Mouse (Mus musculus) myocyte (in vitro differentiated cells): ENCODE results near the gene Bmp2k. TPM values are rescaled to one million over a fixed set of nuclear protein-coding genes. Genes with fewer than 3 reads are reported as not detected.

ENCODE experiments used
- H3K27me3 ChIP-seq: one replicate; pipeline ENCODE4 v1.6.1; 2011; ENCODE audit not compliant: control insufficient read depth, insufficient read depth, insufficient read length
- H3K36me3 ChIP-seq: one replicate; pipeline ENCODE4 v1.6.1; 2011; ENCODE audit not compliant: control insufficient read depth, insufficient read depth
- H3K4me2 ChIP-seq: one replicate; pipeline ENCODE4 v1.6.1; 2011; ENCODE audit warnings: low read depth, control low read depth
- H3K4me3 ChIP-seq: one replicate; pipeline ENCODE4 v1.5.1; 2011; ENCODE audit warnings: mild to moderate bottlenecking, control low read depth, moderate library complexity
- H3K79me2 ChIP-seq: one replicate; pipeline ENCODE4 v1.6.1; 2011; ENCODE audit not compliant: control insufficient read depth, insufficient read depth
- H3ac ChIP-seq: one replicate; pipeline ENCODE4 v1.6.1; 2011; ENCODE audit not compliant: control insufficient read depth, insufficient read length
- CEBPB ChIP-seq: IDR thresholded peaks from 2 replicates; pipeline ENCODE4 v1.6.1; 2011; ENCODE audit warnings: mild to moderate bottlenecking, moderate library complexity; ENCODE audit not compliant: poor library complexity, insufficient read depth, severe bottlenecking
- E2F4 ChIP-seq: IDR thresholded peaks from one replicate; pipeline ENCODE4 v1.6.1; 2011; ENCODE audit warnings: mild to moderate bottlenecking, control low read depth, moderate library complexity; ENCODE audit not compliant: insufficient read depth
- MAX ChIP-seq: IDR thresholded peaks from one replicate; pipeline ENCODE4 v1.6.1; 2011; ENCODE audit warnings: low read depth, mild to moderate bottlenecking, control low read depth
- MYOD1 ChIP-seq, 3 experiments: IDR thresholded peaks; one replicate each; pipeline ENCODE4 v1.6.1; 2011; ENCODE audit warnings: control low read depth in 2 of 3, low read depth in 2 of 3, mild to moderate bottlenecking in 2 of 3, moderate library complexity in 1 of 3; ENCODE audit not compliant: insufficient read length in 2 of 3, control insufficient read depth in 1 of 3
- MYOG ChIP-seq, 3 experiments: IDR thresholded peaks; one replicate each; pipeline ENCODE4 v1.6.1; 2011; ENCODE audit warnings: control low read depth in 2 of 3, low read depth in 2 of 3, mild to moderate bottlenecking in 2 of 3; ENCODE audit not compliant: insufficient read length in 2 of 3, control insufficient read depth in 1 of 3, insufficient read depth in 1 of 3
- POLR2A ChIP-seq: IDR thresholded peaks from one replicate; pipeline ENCODE4 v1.6.1; 2011; ENCODE audit warnings: low read depth, mild to moderate bottlenecking, control low read depth, moderate library complexity; ENCODE audit not compliant: insufficient read length
- POLR2AphosphoS2 ChIP-seq: IDR thresholded peaks from one replicate; pipeline ENCODE4 v1.6.1; 2011; ENCODE audit warnings: low read depth, control low read depth; ENCODE audit not compliant: insufficient read length
- REST ChIP-seq: IDR thresholded peaks from one replicate; pipeline ENCODE4 v1.6.1; 2011; ENCODE audit warnings: mild to moderate bottlenecking, control low read depth, moderate library complexity; ENCODE audit not compliant: insufficient read depth, insufficient read length
- SRF ChIP-seq: IDR thresholded peaks from one replicate; pipeline ENCODE4 v1.6.1; 2011; ENCODE audit warnings: low read depth; ENCODE audit not compliant: control insufficient read depth, insufficient read length
- TCF12 ChIP-seq: IDR thresholded peaks from one replicate; pipeline ENCODE4 v1.6.1; 2011; ENCODE audit warnings: mild to moderate bottlenecking, control low read depth; ENCODE audit not compliant: poor library complexity, insufficient read depth, severe bottlenecking
- TCF3 ChIP-seq: IDR thresholded peaks from one replicate; pipeline ENCODE4 v1.6.1; 2011; ENCODE audit warnings: low read depth, control low read depth; ENCODE audit not compliant: insufficient read length
- USF1 ChIP-seq: IDR thresholded peaks from one replicate; pipeline ENCODE4 v1.6.1; 2011; ENCODE audit warnings: low read depth, mild to moderate bottlenecking, control low read depth, moderate library complexity
- polyA plus RNA-seq: library from polyadenylated mRNA; unstranded; fragments of >200 nt; fragmentation: generic; extraction: Trizol; gene quantifications from one replicate; pipeline ENCODE4 v1.2.1, GENCODE M21; 2012; ENCODE audit warnings: missing spikeins

Gene Bmp2k
- polyA plus RNA-seq, 1 experiment, result 5.2 TPM

DNA sequence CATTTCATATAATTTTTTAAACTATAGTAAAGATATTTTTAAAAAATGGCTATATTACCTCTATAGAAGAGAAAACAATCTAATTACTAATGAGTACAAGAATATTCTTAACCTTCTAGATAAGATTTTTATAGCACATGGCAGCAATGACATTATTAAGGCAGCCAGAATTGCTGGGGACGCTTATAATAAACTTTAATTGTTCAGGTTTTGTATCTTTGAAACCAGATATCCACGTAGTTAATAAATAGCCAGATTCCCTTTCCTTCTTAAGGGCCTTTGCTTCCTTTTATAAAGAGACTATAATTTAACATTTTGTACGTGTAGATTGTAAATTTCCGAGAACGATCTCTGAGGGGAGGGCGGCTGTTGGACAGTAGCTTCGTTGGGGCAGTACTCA lies 47.8 kb downstream of the Bmp2k start:
- Histone ChIP-seq H3K4me2 (no peak overlapping the region), H3K4me3 (no peak overlapping the region), H3K36me3 (peaks cover 3% of the 10 kb centered on the region), H3K27me3 (no peaks in the 10 kb centered on the region), H3K79me2 (no peaks in the 10 kb centered on the region), H3ac (no peak overlapping the region)
- TF ChIP-seq SRF, result no peak
- no peak for TF ChIP-seq MYOG (IDR thresholded peaks at IDR 0.05; ENCODE audit: control insufficient read depth in 1 of 3, insufficient read depth in 1 of 3, insufficient read length in 2 of 3, low read depth in 2 of 3)
- no peak for TF ChIP-seq TCF12
- TF ChIP-seq MAX, result no peak
- no peak for TF ChIP-seq POLR2AphosphoS2
- no peak for TF ChIP-seq MYOD1 (IDR thresholded peaks at IDR 0.05; ENCODE audit: control insufficient read depth in 1 of 3, insufficient read length in 2 of 3, low read depth in 2 of 3)
- no peak for TF ChIP-seq CEBPB
- TF ChIP-seq E2F4, result no peak
- TF ChIP-seq USF1, result no peak

DNA sequence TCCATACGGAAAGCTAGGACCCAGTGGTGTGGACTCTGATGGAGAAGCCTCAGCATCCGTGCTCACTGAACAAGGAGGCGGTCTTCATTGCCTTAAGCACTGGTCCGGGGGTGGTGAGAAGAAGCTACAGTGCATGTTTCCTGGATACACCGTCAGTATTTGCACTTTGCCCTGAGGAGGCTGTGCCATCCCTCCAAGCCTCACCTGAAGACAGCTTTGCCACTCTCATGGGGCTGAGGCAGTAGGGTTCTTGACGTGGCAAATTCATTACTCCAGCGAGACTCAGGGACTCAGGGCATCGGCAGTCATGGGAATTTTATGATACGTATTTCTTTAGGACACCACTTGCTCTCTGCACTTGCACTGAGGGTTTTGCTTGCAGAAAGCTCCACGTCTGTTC lies 49.2 kb downstream of the Bmp2k start:
- no peak for TF ChIP-seq POLR2A
- no peak for TF ChIP-seq REST
- TF ChIP-seq E2F4, result no peak
- no peak for TF ChIP-seq MAX
- TF ChIP-seq TCF3, result no peak
- no peak for TF ChIP-seq CEBPB
- TF ChIP-seq USF1, result no peak
- no peak for TF ChIP-seq SRF
- no peak for TF ChIP-seq TCF12
- no peak for TF ChIP-seq POLR2AphosphoS2
- no peak for TF ChIP-seq MYOD1 (IDR thresholded peaks at IDR 0.05; ENCODE audit: control insufficient read depth in 1 of 3, insufficient read length in 2 of 3, low read depth in 2 of 3)
- no peak for TF ChIP-seq MYOG (IDR thresholded peaks at IDR 0.05; ENCODE audit: control insufficient read depth in 1 of 3, insufficient read depth in 1 of 3, insufficient read length in 2 of 3, low read depth in 2 of 3)
- no peak overlapping the region for H3K4me3 ChIP-seq
- H3ac ChIP-seq, result no peak overlapping the region
- H3K4me2 ChIP-seq, result no peak overlapping the region
- no peaks in the 10 kb centered on the region for H3K79me2 ChIP-seq
- peaks cover 3% of the 10 kb centered on the region for H3K36me3 ChIP-seq
- no peaks in the 10 kb centered on the region for H3K27me3 ChIP-seq

DNA sequence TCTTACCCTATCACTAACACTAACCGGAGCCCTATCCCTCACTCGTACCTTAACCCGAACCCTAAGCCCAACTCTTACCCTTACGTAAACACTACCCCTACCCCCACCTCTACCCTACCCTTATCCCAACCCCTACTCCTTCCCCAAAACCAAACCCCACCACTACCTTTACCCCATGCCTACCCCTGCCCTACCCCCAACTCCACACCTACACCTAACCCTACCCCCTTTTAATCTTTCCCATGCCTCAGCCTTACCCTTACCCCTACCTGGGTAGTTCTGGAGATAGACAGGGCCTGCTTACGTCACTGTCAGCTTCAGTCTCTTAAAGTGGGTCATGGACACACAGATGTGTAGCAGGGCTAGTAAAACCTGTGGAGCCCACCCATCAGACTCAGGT lies 51.4 kb downstream of the Bmp2k start:
- no peaks in the 10 kb centered on the region for H3K27me3 ChIP-seq
- no peaks in the 10 kb centered on the region for H3K79me2 ChIP-seq
- H3K36me3 ChIP-seq, result no peaks in the 10 kb centered on the region
- no peak overlapping the region for H3K4me3 ChIP-seq
- H3K4me2 ChIP-seq, result no peak overlapping the region
- TF ChIP-seq CEBPB (no peak), TCF3 (no peak), POLR2AphosphoS2 (no peak), SRF (no peak), E2F4 (no peak), TCF12 (no peak), REST (no peak), MAX (no peak), POLR2A (no peak), MYOD1 (IDR thresholded peaks at IDR 0.05; ENCODE audit: control insufficient read depth in 1 of 3, insufficient read length in 2 of 3, low read depth in 2 of 3) (no peak), MYOG (IDR thresholded peaks at IDR 0.05; ENCODE audit: control insufficient read depth in 1 of 3, insufficient read depth in 1 of 3, insufficient read length in 2 of 3, low read depth in 2 of 3) (no peak), USF1 (no peak)
- H3ac ChIP-seq, result no peak overlapping the region

DNA sequence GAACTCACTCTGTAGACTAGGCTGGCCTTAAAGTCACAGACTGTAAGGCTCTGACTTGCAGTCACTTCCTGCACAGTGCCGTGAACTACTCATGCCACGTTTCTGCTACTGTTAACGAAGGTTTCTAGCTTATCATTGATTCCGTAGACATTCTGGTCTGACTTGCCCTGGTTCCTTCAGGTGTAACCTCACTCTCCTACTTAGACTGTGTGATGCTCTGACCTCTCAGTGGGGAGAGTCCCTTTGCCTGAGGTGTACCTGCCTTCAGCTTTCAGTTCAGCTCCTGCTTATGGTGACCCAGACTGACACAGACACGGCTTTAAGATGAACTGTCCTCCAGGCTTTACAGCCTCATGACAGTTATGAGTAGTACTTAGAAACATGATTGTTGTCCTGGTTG lies 56.7 kb downstream of the Bmp2k start:
- Histone ChIP-seq H3ac (no peak overlapping the region), H3K4me2 (no peak overlapping the region), H3K27me3 (no peaks in the 10 kb centered on the region), H3K79me2 (no peaks in the 10 kb centered on the region), H3K36me3 (peaks cover 8% of the 10 kb centered on the region), H3K4me3 (no peak overlapping the region)
- TF ChIP-seq CEBPB, result no peak

DNA sequence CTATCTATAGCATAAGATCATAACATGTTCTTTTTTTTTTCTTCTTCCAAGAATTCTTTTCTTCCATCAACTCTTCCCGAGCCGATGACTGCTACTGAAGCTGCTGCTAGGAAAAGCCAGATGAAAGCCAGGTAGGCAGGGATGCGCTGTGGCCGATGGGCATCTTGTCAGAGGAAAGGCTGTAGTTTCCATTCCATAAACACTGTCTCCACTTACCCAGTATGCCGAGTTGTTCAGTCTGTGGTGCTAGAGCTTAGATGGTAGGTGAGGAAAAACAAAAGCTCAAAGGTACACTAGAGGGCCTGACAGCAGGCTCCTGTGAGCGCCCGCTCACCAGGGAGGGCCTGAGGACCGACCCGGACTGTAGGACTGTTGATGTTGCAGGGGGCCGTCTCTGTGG lies 57.3 kb downstream of the Bmp2k start:
- Histone ChIP-seq H3K4me2 (no peak overlapping the region), H3K36me3 (peaks cover 10% of the 10 kb centered on the region), H3K4me3 (no peak overlapping the region), H3ac (no peak overlapping the region), H3K27me3 (no peaks in the 10 kb centered on the region), H3K79me2 (no peaks in the 10 kb centered on the region)
- no peak for TF ChIP-seq MYOD1 (IDR thresholded peaks at IDR 0.05; ENCODE audit: control insufficient read depth in 1 of 3, insufficient read length in 2 of 3, low read depth in 2 of 3)
- TF ChIP-seq MYOG (IDR thresholded peaks at IDR 0.05; ENCODE audit: control insufficient read depth in 1 of 3, insufficient read depth in 1 of 3, insufficient read length in 2 of 3, low read depth in 2 of 3), result no peak
- no peak for TF ChIP-seq TCF3
- TF ChIP-seq E2F4, result no peak
- TF ChIP-seq SRF, result no peak
- TF ChIP-seq POLR2AphosphoS2, result no peak
